Mouse (Mus musculus): ENCODE data around the gene Fmnl3.

- TF ChIP-seq CTCF (IDR thresholded peaks at IDR 0.05; ENCODE audit: low read depth, low read length), result no peak
- no peak for TF ChIP-seq TAL1 (conservative IDR thresholded peaks at IDR 0.05; ENCODE audit: low read depth, low read length)
- no peak for TF ChIP-seq GATA1 (IDR thresholded peaks at IDR 0.05; ENCODE audit: borderline replicate concordance, low read length)
- TF ChIP-seq GATA2 (IDR thresholded peaks at IDR 0.05; ENCODE audit: borderline replicate concordance, low read depth, low read length), result no peak
Measured at GRCm38 (mm10) chr15:99330324-99330723, 40.0 kb downstream of the Fmnl3 start.
